Mouse (Mus musculus): ENCODE data around the gene Cep152.

- TF ChIP-seq EP300 (IDR thresholded peaks at IDR 0.05; ENCODE audit: low read depth) (no peak), CTCF (IDR thresholded peaks at IDR 0.05; ENCODE audit: low read depth) (no peak)
Observed at GRCm38 (mm10) chr2:125598958-125599357, 26.0 kb downstream of the Cep152 start.

Data from heart, postnatal 0 days (tissue).